Mouse (Mus musculus) spleen, adult 12 weeks (tissue): ENCODE results near the gene Myo3b.

Experiments used
- DNase-seq: peaks from one replicate; pipeline ENCODE4 v3.0.0; 2022; ENCODE audit warnings: low spot score

Myo3b gene

DNA sequence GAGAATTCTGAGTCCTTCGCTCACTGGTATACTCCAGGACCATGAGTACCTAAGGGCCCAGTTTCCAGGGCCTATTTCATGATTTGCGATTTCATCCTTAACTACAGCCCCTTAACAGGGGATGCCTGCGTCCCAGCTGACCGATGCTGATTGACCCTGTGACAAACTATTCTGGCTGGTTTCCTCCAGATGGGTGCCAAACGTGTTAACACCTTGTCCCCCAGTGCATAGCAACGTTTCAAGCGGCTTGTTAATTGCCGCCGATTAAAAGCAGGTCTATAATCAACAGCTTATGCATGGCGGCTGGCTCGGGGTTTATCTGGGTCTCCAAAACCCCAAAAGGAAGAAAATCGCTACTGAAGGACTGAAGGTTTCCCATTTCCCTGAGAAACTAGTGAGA is 417.3 kb downstream of the Myo3b start:
- DNase-seq = no peak

DNA sequence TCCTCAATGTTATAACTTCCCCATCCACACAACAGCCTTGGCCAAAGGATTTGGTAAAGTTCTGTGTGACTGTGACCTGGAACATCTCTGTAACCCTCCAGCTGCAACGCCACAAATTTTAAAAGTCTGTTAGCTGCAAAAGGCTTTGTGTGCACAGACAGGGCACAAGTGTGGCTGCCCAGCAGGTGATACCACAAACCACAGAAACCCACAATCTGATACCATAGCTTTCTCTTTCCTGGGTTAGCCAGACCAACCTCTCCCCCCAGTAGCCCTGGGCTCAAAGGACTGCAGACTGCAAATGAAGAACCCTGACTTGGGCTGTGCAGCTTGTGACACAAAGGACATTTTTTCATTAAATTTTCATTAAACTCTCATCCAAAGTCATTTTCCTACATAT is 424.7 kb downstream of the Myo3b start:
- DNase-seq = no peak

DNA sequence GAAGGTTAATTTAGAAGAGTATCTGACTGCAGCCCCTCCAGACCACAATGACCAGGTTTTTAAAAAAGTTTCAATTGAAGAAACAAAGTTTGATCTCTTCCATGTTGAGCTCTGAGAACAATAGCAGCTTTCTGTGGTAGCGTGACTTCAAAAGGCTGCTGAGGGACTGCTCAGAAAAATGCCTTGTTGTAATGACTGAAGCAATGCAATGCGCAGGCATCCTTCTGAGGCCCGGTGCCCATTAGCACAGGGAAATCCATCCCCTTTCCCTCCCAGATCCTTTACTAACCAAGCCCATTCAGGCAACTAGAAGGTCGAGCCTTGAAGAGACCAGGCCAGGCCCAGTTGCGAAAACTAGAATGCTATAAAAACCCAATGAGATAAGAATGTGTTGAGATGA is 432.2 kb downstream of the Myo3b start:
- no peak for DNase-seq

DNA sequence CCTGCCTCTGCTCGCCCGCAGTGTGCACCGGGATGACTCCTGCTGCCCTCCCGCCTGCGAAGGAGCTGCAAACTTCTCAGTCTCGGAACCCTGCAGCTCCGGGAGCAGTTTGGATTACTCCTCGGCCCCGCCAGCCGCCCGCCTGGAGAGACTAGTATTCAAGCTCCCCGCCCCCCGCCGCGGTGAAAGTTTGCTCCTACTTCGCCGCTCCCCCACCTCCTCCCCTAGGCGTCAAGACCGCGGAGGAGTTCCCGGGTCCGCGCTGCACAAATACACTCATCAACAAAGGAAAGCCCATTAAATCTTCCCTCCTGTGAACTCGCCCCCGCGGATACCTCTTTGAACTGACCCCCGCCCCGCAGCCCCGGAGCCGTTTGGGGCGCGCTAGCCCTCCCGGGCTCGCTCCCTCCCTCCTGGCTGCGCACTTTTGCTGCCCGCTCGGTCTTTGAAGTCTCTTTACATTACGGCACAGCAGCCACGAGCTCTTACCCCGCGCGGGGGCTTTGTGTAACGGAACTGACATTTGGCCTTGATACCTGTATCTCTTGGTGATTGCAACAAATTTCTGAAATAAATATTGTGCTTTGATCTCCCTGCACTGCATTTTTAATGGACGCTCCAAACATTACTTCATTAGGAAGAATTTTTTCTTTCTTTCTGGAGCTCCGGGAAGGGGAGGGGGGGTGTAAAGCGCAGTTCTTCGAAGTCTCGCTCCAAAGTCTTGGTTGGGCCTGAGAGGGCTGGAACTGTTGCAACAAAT is 433.1 kb downstream of the Myo3b start:
- DNase-seq = no peak
